Mouse (Mus musculus) heart, postnatal 0 days (tissue): ENCODE measurements around the gene Lama4.

Experiments used
- CTCF ChIP-seq: IDR thresholded peaks from 2 replicates; pipeline ENCODE4 v1.5.1; 2016; ENCODE audit warnings: antibody characterized with exemption, control low read depth, low read depth
- EP300 ChIP-seq: IDR thresholded peaks from 2 replicates; pipeline ENCODE4 v1.6.1; 2016; ENCODE audit warnings: antibody characterized with exemption, low read depth

- no peak for TF ChIP-seq CTCF
- TF ChIP-seq EP300, result no peak
Measured at GRCm38 (mm10) chr10:39014836-39015235, 49.5 kb downstream of the Lama4 start.
